Mouse (Mus musculus) hindbrain, embryonic 11.5 days (tissue): ENCODE results near the gene Spns2. TPM values are rescaled to one million over a fixed set of nuclear protein-coding genes. Genes with fewer than 3 reads are reported as not detected.
A peak's percentile ranks its signal among the peaks of the same experiment; 100 is the strongest.
"Not testable (repeated sequence)": the region's sequence is repeated elsewhere in the genome, so short reads cannot be mapped to it uniquely, and the experiment has no call there.

Experiments
- ATAC-seq: fragments of 200-750 bp; cut with Nextera tagmentation; 2 replicates; pipeline ENCODE4 v1.8.0; 2017; ENCODE audit warnings: mild to moderate bottlenecking, moderate TSS enrichment, moderate library complexity; ENCODE audit not compliant: low FRiP score
- DNase-seq: peaks from one replicate; pipeline ENCODE4 v3.0.0-alpha.2; 2015; ENCODE audit warnings: low spot score
- H3K27ac ChIP-seq: fragments of 300-500 bp; sonication (generic); 2 replicates; pipeline ENCODE4 v1.5.1; 2014; ENCODE audit warnings: mild to moderate bottlenecking, low read depth, low read length
- H3K27me3 ChIP-seq: fragments of 300-500 bp; sonication (generic); 2 replicates; pipeline ENCODE4 v1.6.1; 2014; ENCODE audit warnings: mild to moderate bottlenecking, low read length, moderate library complexity, mixed read lengths; ENCODE audit not compliant: control insufficient read depth, insufficient read depth
- H3K36me3 ChIP-seq: fragments of 300-500 bp; sonication (generic); 2 replicates; pipeline ENCODE4 v1.6.1; 2014; ENCODE audit warnings: mild to moderate bottlenecking, low read length, moderate library complexity, mixed read lengths; ENCODE audit not compliant: control insufficient read depth, insufficient read depth
- H3K4me1 ChIP-seq: fragments of 300-500 bp; sonication (generic); replicated peaks from 2 replicates; pipeline ENCODE4 v1.6.1; 2014; ENCODE audit warnings: low read length, mixed read lengths; ENCODE audit not compliant: control insufficient read depth, insufficient read depth
- H3K4me2 ChIP-seq: fragments of 300-500 bp; sonication (generic); replicated peaks from 2 replicates; pipeline ENCODE4 v1.6.1; 2014; ENCODE audit warnings: mild to moderate bottlenecking, low read depth, low read length
- H3K4me3 ChIP-seq: fragments of 300-500 bp; sonication (generic); 2 replicates; pipeline ENCODE4 v1.5.1; 2014; ENCODE audit warnings: low read depth, low read length
- H3K9ac ChIP-seq: fragments of 300-500 bp; sonication (generic); 2 replicates; pipeline ENCODE4 v1.6.1; 2014; ENCODE audit warnings: low read depth, low read length
- H3K9me3 ChIP-seq: fragments of 300-500 bp; sonication (generic); 2 replicates; pipeline ENCODE4 v1.6.1; 2016; ENCODE audit warnings: low read length; ENCODE audit not compliant: control insufficient read depth
- WGBS: fragments of 180-500 bp; shearing (Covaris S2); extraction: QIAGEN DNeasy Blood & Tissue Kit; methylation state at CpG from one replicate; pipeline ENCODE4 v1.1.7; 2014; 5-methylcytosine and 5-hydroxymethylcytosine counted together
- polyA plus RNA-seq: library from polyadenylated mRNA; unstranded; fragments of >200 nt; fragmentation: Nextera tagmentation; extraction: Ambion mirVana; gene quantifications from 2 replicates; pipeline ENCODE4 v1.2.1, GENCODE M21; 2014

The Spns2 gene
- polyA plus RNA-seq, 1 experiment from 2014 or later: 5.3 TPM

GRCm38 (mm10) chr11:72430311-72431068, 59.2 kb downstream of the Spns2 start:
- H3K4me3 ChIP-seq, H3K4me2 ChIP-seq, ATAC-seq, H3K4me1 ChIP-seq, H3K9me3 ChIP-seq, H3K27ac ChIP-seq, H3K9ac ChIP-seq, H3K27me3 ChIP-seq, H3K36me3 ChIP-seq, DNase-seq: not testable (repeated sequence)
- 67% methylated on average over 9 of the region's 9 CpGs for WGBS

GRCm38 (mm10) chr11:72429288-72429690, 60.4 kb downstream of the Spns2 start:
- Histone ChIP-seq H3K27ac (no peak overlapping the region), H3K4me1 (no peaks in the 10 kb centered on the region), H3K4me2 (peak overlapping the region; percentile 18; the same call in 1 of the 2 replicates), H3K9me3 (no peaks in the 10 kb centered on the region), H3K4me3 (no peak overlapping the region), H3K27me3 (no peaks in the 10 kb centered on the region), H3K36me3 (no peaks in the 10 kb centered on the region), H3K9ac (no peak overlapping the region)
- 42% methylated on average over 7 of the region's 7 CpGs for WGBS
- ATAC-seq: peak; percentile 64
- DNase-seq: peak; percentile 84

DNA sequence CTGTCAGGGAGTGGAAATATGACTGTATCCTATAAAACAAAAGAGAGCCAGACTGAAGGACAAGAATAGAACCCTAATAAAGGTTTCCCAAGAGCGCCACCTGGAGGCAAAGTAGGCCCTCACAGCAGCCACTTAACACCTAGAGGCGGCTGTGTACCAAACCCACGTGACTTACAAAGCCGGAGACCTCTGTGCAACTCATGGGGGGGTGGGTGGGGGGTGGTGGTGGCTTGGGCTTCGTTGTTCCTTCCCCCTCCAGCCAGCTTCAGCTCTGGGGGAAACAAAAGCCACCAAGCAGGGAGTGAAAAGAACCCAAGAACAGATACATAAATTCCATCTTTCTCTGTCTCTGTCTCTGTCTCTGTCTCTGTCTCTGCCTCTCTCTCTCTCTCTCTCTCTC, 61.0 kb downstream of the Spns2 start:
- H3K4me1 ChIP-seq: no peaks in the 10 kb centered on the region
- no peak overlapping the region for H3K4me3 ChIP-seq
- H3K36me3 ChIP-seq: no peaks in the 10 kb centered on the region
- WGBS: 1% methylated on average over 5 of the region's 5 CpGs
- no peak overlapping the region for H3K4me2 ChIP-seq
- no peaks in the 10 kb centered on the region for H3K9me3 ChIP-seq
- ATAC-seq: no peak
- no peak overlapping the region for H3K27ac ChIP-seq
- H3K9ac ChIP-seq: no peak overlapping the region
- H3K27me3 ChIP-seq: no peaks in the 10 kb centered on the region
- peak; percentile 79 for DNase-seq

DNA sequence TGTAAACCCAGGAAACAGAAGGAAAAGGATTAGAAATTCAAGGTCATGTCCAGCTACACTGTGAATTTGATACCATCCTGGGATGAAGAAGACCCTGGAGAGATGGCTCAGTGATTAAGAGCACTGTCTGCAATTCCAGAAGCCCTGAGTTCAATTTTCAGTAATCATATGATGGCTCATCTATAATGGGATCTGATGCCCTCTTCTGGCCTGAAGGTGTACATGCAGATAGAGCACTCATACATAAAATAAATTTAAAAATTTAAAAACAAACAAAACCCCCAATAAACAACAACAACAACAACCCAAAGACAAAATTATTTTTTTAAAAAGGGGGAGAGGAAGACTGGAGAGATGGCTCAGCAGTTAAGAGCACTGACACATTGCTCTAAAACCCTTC, 62.8 kb downstream of the Spns2 start:
- H3K27me3 ChIP-seq: no peaks in the 10 kb centered on the region
- no peaks in the 10 kb centered on the region for H3K4me1 ChIP-seq
- H3K27ac ChIP-seq: no peak overlapping the region
- no peak overlapping the region for H3K4me2 ChIP-seq
- no peak overlapping the region for H3K9ac ChIP-seq
- H3K36me3 ChIP-seq: no peaks in the 10 kb centered on the region
- no peak overlapping the region for H3K4me3 ChIP-seq
- no peak for ATAC-seq
- H3K9me3 ChIP-seq: no peaks in the 10 kb centered on the region
- DNase-seq: no peak

DNA sequence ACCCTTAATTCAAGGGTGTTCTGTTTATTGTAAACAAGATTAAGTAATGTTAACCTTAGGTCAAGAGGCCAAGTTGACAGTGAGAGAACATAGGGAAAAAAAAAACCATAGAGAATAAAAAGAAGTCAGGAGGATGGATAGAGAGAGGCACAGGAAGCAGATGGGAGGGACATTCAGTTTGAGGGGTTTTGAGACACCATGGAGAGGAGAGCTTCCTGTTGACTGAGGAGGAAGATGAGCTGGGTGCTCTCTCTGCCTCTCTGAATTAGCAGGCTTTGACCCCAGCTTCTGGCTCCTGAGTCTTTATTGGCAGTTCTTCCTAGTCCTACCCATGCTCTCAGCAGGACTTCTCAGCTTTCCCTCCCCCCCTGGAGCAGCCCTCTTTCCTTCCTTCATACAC, 64.5 kb downstream of the Spns2 start:
- DNase-seq (no peak), ATAC-seq (no peak)
- Histone ChIP-seq H3K4me3 (no peak overlapping the region), H3K27me3 (no peaks in the 10 kb centered on the region), H3K4me1 (no peaks in the 10 kb centered on the region), H3K9ac (no peak overlapping the region), H3K36me3 (no peaks in the 10 kb centered on the region), H3K9me3 (no peaks in the 10 kb centered on the region), H3K27ac (no peak overlapping the region), H3K4me2 (no peak overlapping the region)

- 87% methylated on average over 4 of the region's 4 CpGs for WGBS
- Histone ChIP-seq H3K27me3 (no peaks in the 10 kb centered on the region), H3K27ac (no peak overlapping the region), H3K9ac (no peak overlapping the region), H3K4me2 (no peak overlapping the region), H3K9me3 (no peaks in the 10 kb centered on the region), H3K4me1 (no peaks in the 10 kb centered on the region), H3K4me3 (no peak overlapping the region), H3K36me3 (no peaks in the 10 kb centered on the region)
- DNase-seq (no peak), ATAC-seq (no peak)
Measured at GRCm38 (mm10) chr11:72423686-72424085, 66.0 kb downstream of the Spns2 start.

DNA sequence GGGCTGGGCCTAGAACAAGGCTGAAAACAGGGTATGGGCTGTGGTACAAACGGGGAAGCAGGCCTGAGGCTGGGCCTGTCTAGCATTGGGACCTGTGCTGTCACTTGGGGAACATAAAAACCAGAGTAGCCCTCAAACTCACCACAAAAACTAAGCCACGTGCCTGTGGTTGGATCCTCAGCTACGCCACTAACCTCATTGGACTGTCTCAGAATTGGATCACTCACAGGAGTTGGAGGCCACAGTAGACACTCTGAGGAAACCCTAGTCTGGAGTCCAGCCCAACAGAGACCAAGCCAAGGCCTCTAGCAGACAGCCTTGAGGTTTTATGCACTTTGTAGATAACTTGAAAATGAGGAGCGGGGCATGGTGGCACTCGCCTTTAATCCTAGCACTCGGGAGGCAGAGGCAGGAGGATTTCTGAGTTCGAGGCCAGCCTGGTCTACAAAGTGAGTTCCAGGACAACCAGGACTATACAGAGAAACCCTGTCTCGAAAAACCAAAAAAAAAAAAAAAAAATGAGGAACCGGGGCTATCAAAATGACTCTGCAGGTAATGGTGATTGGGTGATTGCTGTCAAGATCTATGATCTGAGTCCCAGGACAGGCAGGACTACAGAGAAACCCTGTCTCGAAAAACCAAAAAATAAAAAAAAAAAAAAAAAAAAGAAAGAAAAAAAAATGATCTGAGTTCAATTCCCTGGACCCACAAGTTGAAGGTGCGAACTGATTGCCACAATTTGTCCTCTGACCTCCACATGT, 68.0 kb downstream of the Spns2 start:
- Histone ChIP-seq H3K4me2 (no peak overlapping the region), H3K27me3 (no peaks in the 10 kb centered on the region), H3K9me3 (no peaks in the 10 kb centered on the region), H3K4me3 (no peak overlapping the region), H3K9ac (no peak overlapping the region), H3K36me3 (no peaks in the 10 kb centered on the region), H3K27ac (no peak overlapping the region), H3K4me1 (peaks cover 3% of the 10 kb centered on the region; the same call in 1 of the 2 replicates)
- whole genome bisulfite sequencing: 85% methylated on average over 11 of the region's 11 CpGs
- DNase-seq (no peak), ATAC-seq (no peak)

GRCm38 (mm10) chr11:72420460-72421122, 69.1 kb downstream of the Spns2 start:
- 85% methylated on average over 6 of the region's 6 CpGs for WGBS

More at GRCm38 (mm10) chr11:72420460-72421122, 69.1 kb downstream of the Spns2 start:
- H3K9ac ChIP-seq: no peak overlapping the region
- H3K4me2 ChIP-seq: no peak overlapping the region
- H3K4me1 ChIP-seq: peaks cover 3% of the 10 kb centered on the region; the same call in 1 of the 2 replicates
- H3K9me3 ChIP-seq: no peaks in the 10 kb centered on the region
- no peak overlapping the region for H3K4me3 ChIP-seq
- ATAC-seq (no peak), DNase-seq (no peak)
- no peaks in the 10 kb centered on the region for H3K36me3 ChIP-seq
- no peaks in the 10 kb centered on the region for H3K27me3 ChIP-seq
- no peak overlapping the region for H3K27ac ChIP-seq
